Mouse (Mus musculus) left cerebral cortex, postnatal 36 days (tissue): Measurements from ENCODE around the gene Ash1l. TPM values are rescaled to one million over a fixed set of nuclear protein-coding genes. Genes with fewer than 3 reads are reported as not detected.

Source experiments
- DNase-seq, 2 experiments: peaks; one replicate each; pipeline ENCODE4 v3.0.0; 2021 to 2022; ENCODE audit warnings: low spot score in 2 of 2, mixed read lengths in 1 of 2
- intact Hi-C: fragments of 180-260 bp; cut with DNase I; formaldehyde crosslinking; loops from one replicate; pipeline ENCODE4 v1.15.1; 2025
- total RNA-seq, 2 experiments: library from RNA; stranded (reverse); gene quantifications; 2 replicates each; pipeline ENCODE4 v1.2.3; 2021

Ash1l gene
- total RNA-seq, 2 experiments from 2014 or later, result 81.3 to 95.4 TPM

GRCm38 (mm10) chr3:89088974-89089373, 138.6 kb downstream of the Ash1l start:
- no peak for DNase-seq
- intact Hi-C loops, result no loop called here

DNA sequence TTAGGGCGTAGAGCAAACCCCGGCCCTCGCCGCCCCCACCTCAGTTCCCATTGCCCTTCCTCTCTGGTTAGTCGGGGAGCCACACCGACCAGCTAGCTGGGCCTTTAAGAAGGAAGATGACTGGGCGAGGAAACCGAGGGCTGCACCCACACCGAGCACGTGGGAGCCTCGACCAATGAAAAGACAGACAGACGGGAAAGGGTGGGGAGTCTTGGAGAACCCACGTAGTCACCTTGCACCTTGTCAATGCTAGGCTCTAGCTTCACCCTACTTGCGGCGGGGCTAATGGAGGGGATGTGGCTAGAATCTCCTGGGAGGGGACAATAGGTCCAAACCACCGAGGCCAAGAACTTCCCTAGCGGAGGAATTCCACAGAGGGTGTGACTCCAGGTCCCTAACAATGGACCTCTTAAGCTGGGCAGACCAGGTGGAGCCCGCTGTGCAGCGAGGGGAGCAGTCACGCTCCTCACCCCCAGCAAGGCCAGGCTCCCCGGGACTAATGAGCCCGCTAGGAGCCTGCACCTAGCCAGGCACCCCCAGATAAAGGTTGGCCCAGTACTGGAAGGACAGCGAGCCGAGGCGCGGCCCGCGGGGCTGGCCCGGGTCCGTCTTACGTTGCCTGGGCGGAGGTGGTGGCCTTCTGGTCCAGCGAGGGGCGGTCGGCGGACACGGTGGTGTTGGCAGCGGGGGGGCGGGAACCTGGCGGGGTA, 139.6 kb downstream of the Ash1l start:
- peak; percentile 86 to 90 for DNase-seq
- intact Hi-C loops, result loop anchor here (5.0 kb wide), 2 partner anchors 67 to 122 kb away; no protein-coding TSS in a partner anchor

DNA sequence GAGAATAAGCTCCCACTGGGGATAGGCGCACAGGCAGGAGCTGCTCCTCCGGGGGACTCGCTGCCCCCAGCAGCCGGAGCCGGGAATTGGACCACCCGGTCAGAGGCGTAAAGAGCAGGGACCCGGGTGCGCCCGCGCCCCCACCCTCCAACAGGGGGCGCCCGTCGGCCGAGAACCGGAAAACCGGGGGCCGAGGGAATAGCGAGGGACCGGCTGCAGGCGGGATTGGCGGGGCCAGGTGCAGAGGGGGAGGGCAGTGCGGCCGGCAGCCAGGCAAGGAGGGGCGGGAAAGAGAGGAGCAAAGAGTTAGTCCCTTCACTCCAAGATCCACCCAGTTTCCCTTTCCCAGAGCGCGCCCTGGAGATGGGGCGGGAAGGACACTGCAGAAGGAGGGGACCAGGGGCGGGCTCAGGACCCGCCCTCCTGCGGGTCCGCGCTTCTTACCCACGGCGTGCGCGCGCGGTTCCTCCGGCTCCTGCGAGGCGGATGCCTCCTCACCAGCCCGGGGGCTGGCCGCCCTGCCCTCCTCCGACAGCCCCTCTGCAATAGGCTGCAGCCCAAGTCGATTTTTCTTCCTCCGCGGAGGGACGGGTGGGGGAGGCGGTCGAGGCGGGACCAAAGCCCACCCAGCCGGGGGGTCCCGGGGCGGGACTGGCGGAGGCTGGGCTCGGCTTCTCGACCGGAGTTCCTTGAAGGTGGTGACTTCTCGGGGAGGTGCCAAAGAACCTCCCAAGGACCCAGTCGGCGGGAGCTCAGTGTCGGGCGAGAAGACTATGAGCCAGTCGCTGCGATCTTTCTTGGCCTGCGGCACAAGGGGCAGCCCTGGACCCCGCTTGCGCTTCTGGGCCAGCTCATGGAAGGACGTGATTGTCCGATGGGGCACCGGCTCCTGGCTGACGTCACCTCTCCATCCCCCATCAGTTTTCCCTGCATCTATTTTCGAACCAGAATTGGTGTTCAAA, 140.6 kb downstream of the Ash1l start:
- peak; percentile 86 to 92 for DNase-seq

DNA sequence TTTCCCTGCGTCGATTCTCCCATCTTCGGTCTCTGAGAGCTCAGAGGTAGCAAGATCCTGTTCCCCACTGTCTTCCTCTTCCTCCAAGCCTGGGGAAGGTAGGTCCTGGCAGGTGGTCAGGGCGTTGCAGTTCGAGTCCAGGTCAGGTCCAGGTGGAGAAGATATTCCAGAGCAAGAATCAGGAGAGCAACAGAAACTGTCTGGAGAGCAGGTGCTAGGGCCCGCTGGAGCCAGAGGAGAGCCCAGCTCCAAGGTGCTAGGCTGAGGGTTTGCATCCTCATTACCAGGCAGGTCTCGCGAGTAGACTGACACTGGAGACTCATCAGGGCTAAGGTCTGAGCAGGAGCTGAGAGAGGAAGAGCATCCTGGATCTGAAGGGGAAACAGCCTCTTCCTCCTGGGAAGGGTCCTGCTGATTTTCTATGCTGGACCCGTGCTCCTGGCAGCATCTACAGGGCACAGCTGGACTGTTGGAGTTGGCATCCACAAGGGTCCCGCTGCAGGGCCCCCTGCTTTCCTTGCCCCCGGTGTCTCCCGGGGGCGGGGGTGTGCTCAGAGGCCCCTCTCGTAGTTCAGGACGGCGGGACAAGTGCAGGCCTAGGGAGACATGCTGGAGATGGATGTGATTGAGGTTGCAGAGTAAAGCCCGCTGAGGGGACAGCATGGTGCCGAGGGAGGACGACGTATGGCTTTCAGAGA, 141.5 kb downstream of the Ash1l start:
- DNase-seq, result no peak
- intact Hi-C loops, result loop anchor here (5.0 kb wide), 2 partner anchors 65 to 120 kb away; no protein-coding TSS in a partner anchor

More for the DNA sequence above, 140.6 kb downstream of the Ash1l start:
- intact Hi-C loops, result loop anchor here (5.0 kb wide), 2 partner anchors 66 to 121 kb away; no protein-coding TSS in a partner anchor

GRCm38 (mm10) chr3:89092509-89093090, 142.2 kb downstream of the Ash1l start:
- intact Hi-C loops, result loop anchor here (5.0 kb wide), 2 partner anchors 65 to 120 kb away; no protein-coding TSS in a partner anchor

DNA sequence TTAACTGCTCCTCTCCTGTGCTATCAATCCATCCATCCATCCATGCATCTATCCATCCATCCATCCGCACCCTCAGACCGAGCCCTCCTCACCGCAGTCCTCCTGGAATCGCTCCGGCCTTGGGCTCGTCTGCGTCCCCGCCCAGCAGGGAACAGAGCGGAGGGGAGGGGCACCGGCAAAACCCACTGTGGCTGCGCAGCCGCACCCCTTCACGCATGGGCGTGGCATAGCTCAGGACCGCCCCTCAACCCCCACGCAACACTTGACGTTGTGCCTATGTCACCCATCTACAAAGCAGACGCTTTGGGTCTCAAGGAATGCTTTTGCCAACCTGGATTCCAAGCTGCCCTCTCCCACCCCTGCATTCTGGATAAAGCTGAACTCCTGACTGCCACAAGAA, 142.8 kb downstream of the Ash1l start, which contains the start of gene Rusc1:
Rusc1 (minus strand) TSS at position 137 of the 400 bp plus-strand sequence.
- intact Hi-C loops, result loop anchor here (5.0 kb wide), 2 partner anchors 64 to 119 kb away; no protein-coding TSS in a partner anchor
- peak; percentile 93 for DNase-seq

More at GRCm38 (mm10) chr3:89092509-89093090, 142.2 kb downstream of the Ash1l start:
- no peak for DNase-seq

DNA sequence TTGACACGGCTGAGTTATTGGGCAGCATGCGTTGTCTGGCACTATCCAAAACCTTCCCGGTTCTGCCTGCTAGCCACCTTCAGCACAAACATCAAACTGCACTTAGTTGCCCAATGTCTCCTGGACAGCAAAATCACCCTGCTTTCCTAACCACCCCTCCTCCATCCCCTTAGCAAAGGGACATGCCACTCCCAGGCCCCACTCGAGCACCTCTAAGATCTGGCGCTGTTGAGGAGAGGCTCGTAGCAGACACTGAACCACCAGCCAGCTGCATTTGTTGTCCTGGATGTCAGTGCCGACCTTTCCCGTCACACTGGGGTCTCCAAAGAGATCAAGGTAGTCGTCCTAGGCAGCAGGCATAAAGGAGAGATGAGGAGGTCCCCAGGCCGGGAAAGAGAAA, 143.6 kb downstream of the Ash1l start:
- intact Hi-C loops, result loop anchor here (5.0 kb wide), 2 partner anchors 63 to 118 kb away; no protein-coding TSS in a partner anchor
- DNase-seq, result no peak

DNA sequence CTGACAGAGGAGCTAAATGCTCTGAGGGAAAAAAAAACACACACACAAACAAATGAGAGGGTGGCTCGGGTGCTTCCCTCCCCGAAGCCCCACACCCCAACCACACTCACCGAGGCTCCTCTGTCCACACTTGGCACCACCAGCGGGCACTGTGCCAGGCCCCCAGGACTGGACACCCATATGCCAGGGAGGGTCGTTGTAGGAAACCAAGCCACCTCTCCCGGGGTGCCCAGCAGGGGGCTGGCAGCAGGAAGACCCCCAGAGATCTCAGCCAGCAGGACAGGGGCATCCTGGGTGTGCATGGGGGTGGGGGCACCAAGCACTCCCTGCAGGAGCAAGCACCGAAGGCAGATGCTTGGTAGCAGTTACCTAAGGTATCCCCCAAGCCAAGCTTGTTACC, 150.4 kb downstream of the Ash1l start, which contains the start of gene Gm43738:
Gm43738 (minus strand) TSS at position 289 of the 400 bp plus-strand sequence.
- intact Hi-C loops, result no loop called here

GRCm38 (mm10) chr3:89101459-89101811, 151.0 kb downstream of the Ash1l start:
- intact Hi-C loops, result no loop called here
- DNase-seq, result no peak

More for the DNA sequence above, 150.4 kb downstream of the Ash1l start, which contains the start of gene Gm43738:
- DNase-seq, result no peak

DNA sequence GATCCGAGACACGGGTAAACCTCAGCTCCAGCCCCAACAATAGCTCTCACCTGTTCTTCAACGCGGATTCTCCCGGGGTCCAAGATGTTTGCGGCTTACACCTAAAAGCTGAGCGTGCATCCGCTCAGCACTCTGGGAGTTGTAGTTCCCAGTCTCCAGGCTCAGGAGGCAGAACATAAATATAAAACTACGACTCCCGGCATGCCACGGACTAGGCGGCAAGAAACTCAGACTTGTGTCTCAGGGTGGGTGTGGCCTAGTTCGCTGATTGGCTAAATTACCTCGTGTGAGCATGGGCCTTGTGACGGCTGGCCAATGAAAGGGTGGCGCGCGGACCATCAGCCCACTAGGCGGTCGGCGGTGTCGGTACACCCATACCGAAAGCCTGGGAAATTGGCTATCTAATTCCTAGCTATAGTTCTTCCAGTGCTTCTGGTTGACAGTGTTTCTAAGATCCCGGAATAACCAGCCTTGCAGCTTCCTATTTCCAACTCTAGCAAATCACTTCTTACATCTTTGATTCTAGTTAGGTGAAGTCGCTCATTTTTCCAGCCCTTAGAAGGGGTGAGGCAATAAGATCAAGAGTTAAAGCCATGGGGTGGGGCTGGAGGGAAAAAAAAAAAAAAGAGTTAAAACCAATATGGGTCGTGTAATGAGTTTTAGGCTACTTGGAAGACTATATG, 151.5 kb downstream of the Ash1l start, which contains the start of gene Fdps:
Fdps (minus strand) TSS at position 148 of the 683 bp plus-strand sequence.
- intact Hi-C loops, result no loop called here

GRCm38 (mm10) chr3:89102495-89103290, 152.3 kb downstream of the Ash1l start:
- no peak for DNase-seq
- intact Hi-C loops, result no loop called here

More for the DNA sequence above, 151.5 kb downstream of the Ash1l start, which contains the start of gene Fdps:
- DNase-seq, result peak; percentile 95

DNA sequence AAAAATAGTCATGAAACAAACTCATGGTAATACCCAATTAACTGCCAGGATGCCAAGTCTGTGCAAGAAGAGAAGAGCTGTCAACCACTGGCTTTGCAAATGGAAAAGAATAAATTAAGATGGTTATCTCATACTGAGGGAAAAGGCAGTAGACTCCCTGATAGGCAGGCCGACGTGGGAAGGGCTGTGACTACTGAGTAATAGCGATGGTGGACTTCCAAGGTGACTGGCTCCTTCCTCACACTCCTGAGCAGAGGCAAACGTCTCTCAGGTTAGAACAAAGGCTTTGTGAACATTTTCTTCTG, 152.8 kb downstream of the Ash1l start:
- intact Hi-C loops, result no loop called here
- DNase-seq, result no peak

DNA sequence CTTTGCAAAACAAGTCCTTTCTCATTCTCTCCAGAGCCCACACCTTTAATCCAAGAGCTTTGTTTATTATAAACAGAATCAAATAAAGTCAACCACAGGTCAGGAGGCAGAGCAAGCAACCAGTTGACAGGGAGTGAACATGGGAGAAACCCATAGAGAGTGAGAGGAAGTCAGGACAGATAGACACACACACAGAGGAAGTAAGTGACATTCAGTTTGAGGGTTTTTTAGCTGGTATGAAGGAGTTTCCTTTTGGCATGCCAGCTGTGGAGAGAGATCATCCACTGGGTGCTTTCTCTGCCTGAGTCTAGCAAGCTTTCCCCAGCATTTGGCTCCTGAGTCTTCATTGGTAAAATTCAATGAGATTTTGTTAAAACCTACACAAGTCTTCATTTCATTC, 156.5 kb downstream of the Ash1l start:
- intact Hi-C loops, result no loop called here
- no peak for DNase-seq

- intact Hi-C loops, result no loop called here
- DNase-seq, result no peak
These were observed 157.1 kb downstream of the Ash1l start for GRCm38 (mm10) chr3:89107545-89107944.

DNA sequence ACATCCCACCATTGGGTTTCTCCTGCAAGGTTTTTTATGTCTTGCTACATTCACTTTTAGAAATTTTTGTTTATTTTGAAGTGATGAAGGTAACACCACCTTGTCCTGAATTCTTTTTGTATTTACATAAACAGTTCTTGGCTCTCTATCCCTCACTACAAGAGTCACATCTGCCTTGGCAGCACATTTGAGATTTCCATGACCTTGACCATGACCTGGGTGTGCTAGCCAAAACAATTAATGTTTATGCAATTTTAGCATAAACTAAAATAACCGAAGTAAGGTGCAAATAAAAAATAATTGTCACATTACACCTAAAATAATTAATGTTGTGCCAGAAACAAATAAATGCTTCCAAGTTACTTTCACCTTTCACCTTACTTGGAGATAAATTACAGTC, 157.7 kb downstream of the Ash1l start:
- intact Hi-C loops, result no loop called here

GRCm38 (mm10) chr3:89113058-89113457, 162.6 kb downstream of the Ash1l start:
- no peak for DNase-seq
- intact Hi-C loops, result no loop called here

More for the DNA sequence above, 157.7 kb downstream of the Ash1l start:
- no peak for DNase-seq

GRCm38 (mm10) chr3:89115522-89115921, 165.1 kb downstream of the Ash1l start:
- no peak for DNase-seq
- intact Hi-C loops, result loop anchor here (5.0 kb wide), 1 partner anchor 47 kb away; the partner anchor contains the start of genes Clk2 and Hcn3
